Mouse (Mus musculus): Measurements from ENCODE around the gene Nup214. TPM values are rescaled to one million over a fixed set of nuclear protein-coding genes. Genes with fewer than 3 reads are reported as not detected.

Gene Nup214
- total RNA-seq, 2 experiments from 2014 or later, result 27.2 to 34.6 TPM

GRCm38 (mm10) chr2:32103557-32103956, 129.3 kb downstream of the Nup214 start:
- no peak for DNase-seq

Small RNA genes within 50 kb of the gene (microRNA-seq; reads per million reads assigned to microRNA genes)
- gene Mir7674, result 0.64 to 0.75 reads per million in 2 experiments

Other genes starting within 250 kb of the Nup214 start
- gene Qrfp, start 163.9 kb upstream of the Nup214 start, total RNA-seq (2021), result not detected
- gene Fibcd1, start 128.4 kb upstream of the Nup214 start, total RNA-seq (2021), result under 1 TPM in 1 of 2 experiments, not detected in 1; 0.05 TPM
- under 1 TPM; 0.25 to 0.26 TPM for gene Lamc3, start 87.1 kb upstream of the Nup214 start, total RNA-seq (2021)
- gene Aif1l, start 24.3 kb upstream of the Nup214 start, total RNA-seq (2021), result 10 to 100 TPM; 25.0 to 25.5 TPM
- gene Fam78a, start 110.4 kb downstream of the Nup214 start, total RNA-seq (2021), result 10 to 100 TPM; 23.9 to 25.2 TPM
- 100 to 1,000 TPM in 1 of 2 experiments, 10 to 100 TPM in 1; 90.3 to 101 TPM for gene Plpp7, start 121.1 kb downstream of the Nup214 start, total RNA-seq (2021)
- gene Prrc2b, start 176.6 kb downstream of the Nup214 start, total RNA-seq (2021), result 100 to 1,000 TPM; 104 to 111 TPM